Mouse (Mus musculus) MEL (cell line): Measurements from ENCODE around the gene Clec1b.

ENCODE experiments used
- HCFC1 ChIP-seq: IDR thresholded peaks from 2 replicates; pipeline ENCODE4 v1.6.1; 2012; ENCODE audit warnings: low read depth, mild to moderate bottlenecking, inconsistent platforms, low read length, improper control_type of control experiment, moderate library complexity
- POLR2A ChIP-seq, 2 experiments: IDR thresholded peaks; 2 replicates each; pipeline ENCODE4 v1.6.1; 2011 to 2012; ENCODE audit warnings: low read length in 2 of 2, mild to moderate bottlenecking in 2 of 2, control low read depth in 1 of 2, improper control_type of control experiment in 1 of 2, low read depth in 1 of 2, moderate library complexity in 1 of 2; ENCODE audit not compliant: control insufficient read depth in 1 of 2, insufficient read depth in 1 of 2, poor library complexity in 1 of 2
- UBTF ChIP-seq: IDR thresholded peaks from 2 replicates; pipeline ENCODE4 v1.6.1; 2012; ENCODE audit warnings: low read depth, mild to moderate bottlenecking, inconsistent platforms, low read length, improper control_type of control experiment, moderate library complexity, borderline replicate concordance; ENCODE audit not compliant: insufficient read depth

DNA sequence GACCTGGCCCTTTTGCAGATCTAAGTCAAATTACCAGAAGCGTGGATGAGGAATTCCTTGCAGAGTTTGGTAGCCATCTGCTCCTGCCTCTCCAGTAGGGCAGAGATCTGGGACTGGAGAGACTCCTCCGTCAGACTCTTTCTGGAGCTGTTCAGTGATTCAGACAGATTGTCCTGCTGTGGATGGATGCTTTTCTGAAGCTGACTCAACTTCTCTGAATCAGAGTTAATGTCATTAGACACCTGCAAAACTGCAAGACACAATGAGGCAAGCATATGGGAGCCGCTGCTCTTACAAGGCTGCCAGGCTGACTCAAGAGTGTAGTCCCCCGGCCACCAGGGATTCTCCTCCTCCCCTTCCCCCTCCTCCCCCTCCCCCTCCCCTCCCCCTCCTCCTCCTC is 16.6 kb upstream of the Clec1b start:
- TF ChIP-seq UBTF: no peak
- TF ChIP-seq POLR2A (IDR thresholded peaks at IDR 0.05; ENCODE audit: control insufficient read depth in 1 of 2, insufficient read depth in 1 of 2, low read depth in 1 of 2, low read length in 2 of 2, poor library complexity in 1 of 2): no peak
- no peak for TF ChIP-seq HCFC1
